Mouse (Mus musculus) E14TG2a.4 (cell line): ENCODE results near the gene Runx2.
A peak's percentile ranks its signal among the peaks of the same experiment; 100 is the strongest.

ENCODE experiments used
- H3K27me3 ChIP-seq: 2 replicates; pipeline ENCODE4 v1.6.1; 2014; ENCODE audit warnings: low read length, control low read depth; ENCODE audit not compliant: insufficient read depth
- H3K36me3 ChIP-seq: 2 replicates; pipeline ENCODE4 v1.6.1; 2014; ENCODE audit warnings: low read length, control low read depth; ENCODE audit not compliant: insufficient read depth
- H3K4me1 ChIP-seq: replicated peaks from 2 replicates; pipeline ENCODE4 v1.6.1; 2014; ENCODE audit warnings: low read depth, low read length, control low read depth
- H3K4me3 ChIP-seq: replicated peaks from 2 replicates; pipeline ENCODE4 v1.5.1; 2014; ENCODE audit warnings: mild to moderate bottlenecking, low read length
- H3K9me3 ChIP-seq: 2 replicates; pipeline ENCODE4 v1.6.1; 2014; ENCODE audit warnings: low read length, control low read depth
- CTCF ChIP-seq: conservative IDR thresholded peaks from 2 replicates; pipeline ENCODE4 v1.5.1; 2014; ENCODE audit warnings: low read length
- NANOG ChIP-seq: IDR thresholded peaks from 2 replicates; pipeline ENCODE4 v1.6.1; 2014; ENCODE audit warnings: borderline replicate concordance, low read length, mixed read lengths
- POU5F1 ChIP-seq: IDR thresholded peaks from 2 replicates; pipeline ENCODE4 v1.6.1; 2014; ENCODE audit warnings: low read length, borderline replicate concordance

Gene Runx2

GRCm38 (mm10) chr17:44693552-44693951 lies 121.0 kb downstream of the Runx2 start:
- TF ChIP-seq NANOG: no peak
- no peak for TF ChIP-seq CTCF
- no peak for TF ChIP-seq POU5F1
- Histone ChIP-seq H3K36me3 (no peaks in the 10 kb centered on the region), H3K9me3 (no peaks in the 10 kb centered on the region), H3K4me1 (peaks cover 12% of the 10 kb centered on the region), H3K27me3 (peaks cover 3% of the 10 kb centered on the region; the same call in 1 of the 2 replicates), H3K4me3 (no peak overlapping the region)

GRCm38 (mm10) chr17:44691517-44691916 lies 123.1 kb downstream of the Runx2 start:
- no peaks in the 10 kb centered on the region for H3K9me3 ChIP-seq
- no peak overlapping the region for H3K4me3 ChIP-seq
- peaks cover 5% of the 10 kb centered on the region; the same call in 1 of the 2 replicates for H3K27me3 ChIP-seq
- TF ChIP-seq CTCF (no peak), POU5F1 (no peak), NANOG (no peak)
- no peaks in the 10 kb centered on the region for H3K36me3 ChIP-seq
- H3K4me1 ChIP-seq: peaks cover 11% of the 10 kb centered on the region

- H3K4me1 ChIP-seq: 0 out of 2 replicates have a peak, but pooled peaks cover under 1% of the 10 kb centered on the region
- H3K9me3 ChIP-seq: no peaks in the 10 kb centered on the region
- TF ChIP-seq CTCF: no peak
- TF ChIP-seq POU5F1: no peak
- TF ChIP-seq NANOG: no peak
- no peaks in the 10 kb centered on the region for H3K36me3 ChIP-seq
- no peak overlapping the region for H3K4me3 ChIP-seq
- H3K27me3 ChIP-seq: peaks cover 5% of the 10 kb centered on the region; the same call in 1 of the 2 replicates
These were observed 124.1 kb downstream of the Runx2 start for GRCm38 (mm10) chr17:44690410-44691035.

- Histone ChIP-seq H3K9me3 (no peaks in the 10 kb centered on the region), H3K4me3 (no peak overlapping the region), H3K27me3 (peaks cover 5% of the 10 kb centered on the region; the same call in 1 of the 2 replicates), H3K36me3 (no peaks in the 10 kb centered on the region), H3K4me1 (no peaks in the 10 kb centered on the region)
- TF ChIP-seq POU5F1 (no peak), CTCF (no peak), NANOG (no peak)
These were observed 126.3 kb downstream of the Runx2 start for GRCm38 (mm10) chr17:44688306-44688705.

GRCm38 (mm10) chr17:44685514-44685913 lies 129.1 kb downstream of the Runx2 start:
- TF ChIP-seq CTCF (no peak), NANOG (no peak), POU5F1 (no peak)
- Histone ChIP-seq H3K27me3 (peaks cover 3% of the 10 kb centered on the region; the same call in 1 of the 2 replicates), H3K36me3 (no peaks in the 10 kb centered on the region), H3K4me1 (no peaks in the 10 kb centered on the region), H3K4me3 (no peak overlapping the region), H3K9me3 (no peaks in the 10 kb centered on the region)

GRCm38 (mm10) chr17:44683026-44683425 lies 131.6 kb downstream of the Runx2 start:
- no peak overlapping the region for H3K4me3 ChIP-seq
- H3K9me3 ChIP-seq: no peaks in the 10 kb centered on the region
- no peaks in the 10 kb centered on the region for H3K36me3 ChIP-seq
- no peak for TF ChIP-seq CTCF
- TF ChIP-seq POU5F1: no peak
- TF ChIP-seq NANOG: no peak
- peaks cover 3% of the 10 kb centered on the region; the same call in 1 of the 2 replicates for H3K27me3 ChIP-seq
- no peaks in the 10 kb centered on the region for H3K4me1 ChIP-seq

GRCm38 (mm10) chr17:44677782-44678181 lies 136.8 kb downstream of the Runx2 start:
- H3K4me1 ChIP-seq: no peaks in the 10 kb centered on the region
- no peaks in the 10 kb centered on the region; the same call in 1 of the 2 replicates for H3K27me3 ChIP-seq
- no peak for TF ChIP-seq NANOG
- no peak for TF ChIP-seq CTCF
- TF ChIP-seq POU5F1: no peak
- H3K4me3 ChIP-seq: no peak overlapping the region
- H3K36me3 ChIP-seq: no peaks in the 10 kb centered on the region
- no peaks in the 10 kb centered on the region for H3K9me3 ChIP-seq

- Histone ChIP-seq H3K4me1 (no peaks in the 10 kb centered on the region), H3K9me3 (no peaks in the 10 kb centered on the region)
- TF ChIP-seq CTCF (peak; percentile 36; the same call in 1 of the 2 replicates), POU5F1 (no peak), NANOG (no peak)
These were observed 141.8 kb downstream of the Runx2 start for GRCm38 (mm10) chr17:44672806-44673205.

More at GRCm38 (mm10) chr17:44672806-44673205, 141.8 kb downstream of the Runx2 start:
- Histone ChIP-seq H3K4me3 (no peak overlapping the region), H3K36me3 (no peaks in the 10 kb centered on the region), H3K27me3 (peaks cover 5% of the 10 kb centered on the region)
